Mouse (Mus musculus) MEL (cell line): ENCODE data around the gene Gm7075. TPM values are rescaled to one million over a fixed set of nuclear protein-coding genes. Genes with fewer than 3 reads are reported as not detected.

ENCODE experiments used
- DNase-seq: peaks from one replicate; pipeline ENCODE4 v3.0.0; 2011; ENCODE audit warnings: low read depth, low spot score
- H3K27ac ChIP-seq: 2 replicates; pipeline ENCODE4 v1.5.1; 2012; ENCODE audit warnings: low read depth, mild to moderate bottlenecking, control low read depth, low read length, moderate library complexity; ENCODE audit not compliant: control insufficient read depth
- H3K27me3 ChIP-seq, 2 experiments: fragments of 150-350 bp in 1 of 2; sonication (generic) in 1 of 2; 2 replicates each; pipeline ENCODE4 v1.6.1; 2012; ENCODE audit warnings: low read length in 2 of 2, mild to moderate bottlenecking in 2 of 2, improper control_type of control experiment in 1 of 2, moderate library complexity in 1 of 2; ENCODE audit not compliant: insufficient read depth in 2 of 2, control insufficient read depth in 1 of 2
- H3K36me3 ChIP-seq, 2 experiments: 2 replicates each; pipeline ENCODE4 v1.6.1; 2012 to 2014; ENCODE audit warnings: low read length in 2 of 2, improper control_type of control experiment in 1 of 2, inconsistent platforms in 1 of 2, mild to moderate bottlenecking in 1 of 2; ENCODE audit not compliant: insufficient read depth in 2 of 2, control insufficient read depth in 1 of 2
- H3K4me1 ChIP-seq, 2 experiments: fragments of 150-350 bp in 1 of 2; sonication (generic) in 1 of 2; 2 replicates each; pipeline ENCODE4 v1.6.1; 2012; ENCODE audit warnings: low read length in 2 of 2, improper control_type of control experiment in 1 of 2, mild to moderate bottlenecking in 1 of 2; ENCODE audit not compliant: insufficient read depth in 2 of 2, control insufficient read depth in 1 of 2
- H3K4me3 ChIP-seq, 2 experiments: fragments of 150-350 bp in 1 of 2; sonication (generic) in 1 of 2; 2 replicates each; pipeline ENCODE4 v1.5.1; 2012; ENCODE audit warnings: low read depth in 2 of 2, low read length in 2 of 2, mild to moderate bottlenecking in 2 of 2, moderate library complexity in 2 of 2, control low read depth in 1 of 2, improper control_type of control experiment in 1 of 2; ENCODE audit not compliant: control insufficient read depth in 1 of 2, insufficient read depth in 1 of 2
- H3K79me2 ChIP-seq: 2 replicates; pipeline ENCODE4 v1.6.1; 2012; ENCODE audit warnings: mild to moderate bottlenecking, low read length, moderate library complexity; ENCODE audit not compliant: control insufficient read depth, poor library complexity, insufficient read depth
- H3K9ac ChIP-seq: 2 replicates; pipeline ENCODE4 v1.6.1; 2012; ENCODE audit warnings: low read depth, mild to moderate bottlenecking, control low read depth, low read length, moderate library complexity; ENCODE audit not compliant: control insufficient read depth, poor library complexity, severe bottlenecking
- H3K9me3 ChIP-seq: fragments of 150-350 bp; sonication (generic); replicated peaks from 2 replicates; pipeline ENCODE4 v1.6.1; 2012; ENCODE audit warnings: mild to moderate bottlenecking, low read length, improper control_type of control experiment, moderate library complexity; ENCODE audit not compliant: insufficient read depth
- BHLHE40 ChIP-seq: IDR thresholded peaks from 2 replicates; pipeline ENCODE4 v1.6.1; 2012; ENCODE audit warnings: low read depth, mild to moderate bottlenecking, inconsistent platforms, low read length, improper control_type of control experiment, borderline replicate concordance
- CHD1 ChIP-seq: IDR thresholded peaks from 2 replicates; pipeline ENCODE4 v1.6.1; 2012; ENCODE audit warnings: low read depth, mild to moderate bottlenecking, inconsistent platforms, low read length, improper control_type of control experiment
- CHD2 ChIP-seq: IDR thresholded peaks from 2 replicates; pipeline ENCODE4 v1.6.1; 2011; ENCODE audit warnings: low read length, improper control_type of control experiment
- CTCF ChIP-seq, 3 experiments: IDR thresholded peaks in 2 of 3; conservative IDR thresholded peaks in 1 of 3; 2 replicates each; pipeline ENCODE4 v1.5.1; 2011 to 2012; ENCODE audit warnings: low read length in 3 of 3, low read depth in 2 of 3, mild to moderate bottlenecking in 2 of 3, improper control_type of control experiment in 1 of 3, inconsistent platforms in 1 of 3, mixed read lengths in 1 of 3, moderate library complexity in 1 of 3; ENCODE audit not compliant: control insufficient read depth in 1 of 3, insufficient read depth in 1 of 3, poor library complexity in 1 of 3, severe bottlenecking in 1 of 3
- E2F4 ChIP-seq: IDR thresholded peaks from 2 replicates; pipeline ENCODE4 v1.6.1; 2011; ENCODE audit warnings: low read depth, low read length, improper control_type of control experiment, borderline replicate concordance
- ELF1 ChIP-seq: IDR thresholded peaks from 2 replicates; pipeline ENCODE4 v1.6.1; 2014; ENCODE audit warnings: low read depth, mild to moderate bottlenecking, inconsistent platforms, low read length, improper control_type of control experiment, moderate library complexity
- EP300 ChIP-seq, 2 experiments: IDR thresholded peaks; 2 replicates each; pipeline ENCODE4 v1.6.1; 2011; ENCODE audit warnings: improper control_type of control experiment in 2 of 2, low read length in 2 of 2, low read depth in 1 of 2, mild to moderate bottlenecking in 1 of 2
- ETS1 ChIP-seq: IDR thresholded peaks from 2 replicates; pipeline ENCODE4 v1.6.1; 2012; ENCODE audit warnings: low read depth, mild to moderate bottlenecking, inconsistent platforms, low read length, improper control_type of control experiment, moderate library complexity
- GABPA ChIP-seq: IDR thresholded peaks from 2 replicates; pipeline ENCODE4 v1.6.1; 2012; ENCODE audit warnings: low read depth, mild to moderate bottlenecking, inconsistent platforms, low read length, improper control_type of control experiment, moderate library complexity
- GATA1 ChIP-seq: IDR thresholded peaks from 2 replicates; pipeline ENCODE4 v1.6.1; 2011; ENCODE audit warnings: low read depth, low read length, improper control_type of control experiment
- HCFC1 ChIP-seq: IDR thresholded peaks from 2 replicates; pipeline ENCODE4 v1.6.1; 2012; ENCODE audit warnings: low read depth, mild to moderate bottlenecking, inconsistent platforms, low read length, improper control_type of control experiment, moderate library complexity
- JUND ChIP-seq: IDR thresholded peaks from 2 replicates; pipeline ENCODE4 v1.6.1; 2011; ENCODE audit warnings: low read depth, mild to moderate bottlenecking, improper control_type of control experiment, low read length
- KAT2A ChIP-seq: conservative IDR thresholded peaks from 2 replicates; pipeline ENCODE4 v1.6.1; 2012; ENCODE audit warnings: low read depth, low read length, improper control_type of control experiment, inconsistent platforms
- MAFK ChIP-seq: IDR thresholded peaks from 2 replicates; pipeline ENCODE4 v1.6.1; 2011; ENCODE audit warnings: low read depth, mild to moderate bottlenecking, low read length, improper control_type of control experiment, borderline replicate concordance
- MAZ ChIP-seq: IDR thresholded peaks from 2 replicates; pipeline ENCODE4 v1.6.1; 2012; ENCODE audit warnings: low read depth, mild to moderate bottlenecking, inconsistent platforms, low read length, improper control_type of control experiment
- MEF2A ChIP-seq: IDR thresholded peaks from 2 replicates; pipeline ENCODE4 v1.6.1; 2014; ENCODE audit warnings: low read depth, mild to moderate bottlenecking, inconsistent platforms, low read length, improper control_type of control experiment; ENCODE audit not compliant: poor library complexity, insufficient replicate concordance, severe bottlenecking; ENCODE audit errors: extremely low read depth
- MXI1 ChIP-seq: IDR thresholded peaks from 2 replicates; pipeline ENCODE4 v1.6.1; 2011; ENCODE audit warnings: mild to moderate bottlenecking, low read depth, low read length, improper control_type of control experiment
- MYB ChIP-seq: IDR thresholded peaks from 2 replicates; pipeline ENCODE4 v1.6.1; 2011; ENCODE audit warnings: mild to moderate bottlenecking, low read depth, low read length, improper control_type of control experiment
- MYC ChIP-seq: IDR thresholded peaks from 2 replicates; pipeline ENCODE4 v1.6.1; 2011; ENCODE audit warnings: low read depth, mild to moderate bottlenecking, low read length, improper control_type of control experiment, moderate library complexity
- NELFE ChIP-seq: IDR thresholded peaks from 2 replicates; pipeline ENCODE4 v1.6.1; 2011; ENCODE audit warnings: low read depth, low read length, improper control_type of control experiment
- NRF1 ChIP-seq: IDR thresholded peaks from 2 replicates; pipeline ENCODE4 v1.6.1; 2014; ENCODE audit warnings: low read depth, mild to moderate bottlenecking, inconsistent platforms, low read length, improper control_type of control experiment, moderate library complexity; ENCODE audit not compliant: poor library complexity, insufficient read depth, severe bottlenecking
- POLR2A ChIP-seq, 2 experiments: IDR thresholded peaks; 2 replicates each; pipeline ENCODE4 v1.6.1; 2011 to 2012; ENCODE audit warnings: low read length in 2 of 2, mild to moderate bottlenecking in 2 of 2, control low read depth in 1 of 2, improper control_type of control experiment in 1 of 2, low read depth in 1 of 2, moderate library complexity in 1 of 2; ENCODE audit not compliant: control insufficient read depth in 1 of 2, insufficient read depth in 1 of 2, poor library complexity in 1 of 2
- POLR2AphosphoS2 ChIP-seq: IDR thresholded peaks from 2 replicates; pipeline ENCODE4 v1.6.1; 2011; ENCODE audit warnings: low read length, improper control_type of control experiment
- POLR2AphosphoS5 ChIP-seq: IDR thresholded peaks from 2 replicates; pipeline ENCODE4 v1.6.1; 2012; ENCODE audit warnings: low read depth, borderline replicate concordance, mild to moderate bottlenecking, inconsistent platforms, low read length, moderate library complexity, mixed read lengths
- RAD21 ChIP-seq: IDR thresholded peaks from 2 replicates; pipeline ENCODE4 v1.6.1; 2011; ENCODE audit warnings: mild to moderate bottlenecking, low read depth, low read length, improper control_type of control experiment
- RCOR1 ChIP-seq: IDR thresholded peaks from 2 replicates; pipeline ENCODE4 v1.6.1; 2012; ENCODE audit warnings: low read depth, mild to moderate bottlenecking, inconsistent platforms, low read length, improper control_type of control experiment
- SIN3A ChIP-seq: IDR thresholded peaks from 2 replicates; pipeline ENCODE4 v1.6.1; 2012; ENCODE audit warnings: low read length, improper control_type of control experiment, inconsistent platforms
- SMC3 ChIP-seq: IDR thresholded peaks from 2 replicates; pipeline ENCODE4 v1.6.1; 2011; ENCODE audit warnings: low read depth, low read length, improper control_type of control experiment
- TAL1 ChIP-seq: IDR thresholded peaks from 2 replicates; pipeline ENCODE4 v1.6.1; 2012; ENCODE audit warnings: mild to moderate bottlenecking, inconsistent platforms, low read length, moderate library complexity, mixed read lengths
- TBP ChIP-seq: IDR thresholded peaks from 2 replicates; pipeline ENCODE4 v1.8.0; 2011; ENCODE audit warnings: low read depth, low read length, improper control_type of control experiment
- TCF12 ChIP-seq: IDR thresholded peaks from 2 replicates; pipeline ENCODE4 v1.6.1; 2014; ENCODE audit warnings: low read depth, mild to moderate bottlenecking, inconsistent platforms, low read length, improper control_type of control experiment, moderate library complexity
- UBTF ChIP-seq: IDR thresholded peaks from 2 replicates; pipeline ENCODE4 v1.6.1; 2012; ENCODE audit warnings: low read depth, mild to moderate bottlenecking, inconsistent platforms, low read length, improper control_type of control experiment, moderate library complexity, borderline replicate concordance; ENCODE audit not compliant: insufficient read depth
- USF1 ChIP-seq: IDR thresholded peaks from 2 replicates; pipeline ENCODE4 v1.6.1; 2014; ENCODE audit warnings: low read depth, mild to moderate bottlenecking, inconsistent platforms, low read length, improper control_type of control experiment, moderate library complexity
- USF2 ChIP-seq, 2 experiments: IDR thresholded peaks; 2 replicates each; pipeline ENCODE4 v1.6.1; 2011 to 2012; ENCODE audit warnings: improper control_type of control experiment in 2 of 2, low read length in 2 of 2, borderline replicate concordance in 1 of 2, inconsistent platforms in 1 of 2, low read depth in 1 of 2, mild to moderate bottlenecking in 1 of 2; ENCODE audit not compliant: insufficient read depth in 1 of 2
- ZC3H11A ChIP-seq: IDR thresholded peaks from 2 replicates; pipeline ENCODE4 v1.6.1; 2012; ENCODE audit warnings: low read depth, mild to moderate bottlenecking, inconsistent platforms, low read length, improper control_type of control experiment
- ZKSCAN1 ChIP-seq: IDR thresholded peaks from 2 replicates; pipeline ENCODE4 v1.6.1; 2012; ENCODE audit warnings: low read depth, mild to moderate bottlenecking, inconsistent platforms, low read length, improper control_type of control experiment, moderate library complexity
- ZMIZ1 ChIP-seq: IDR thresholded peaks from 2 replicates; pipeline ENCODE4 v1.6.1; 2012; ENCODE audit warnings: low read depth, mild to moderate bottlenecking, inconsistent platforms, low read length, improper control_type of control experiment, moderate library complexity
- ZNF384 ChIP-seq: IDR thresholded peaks from 2 replicates; pipeline ENCODE4 v1.6.1; 2012; ENCODE audit warnings: low read depth, mild to moderate bottlenecking, inconsistent platforms, low read length, improper control_type of control experiment
- polyA plus RNA-seq, 2 experiments: library from polyadenylated mRNA; stranded (reverse) in 1 of 2; unstranded in 1 of 2; fragments of >175 nt in 1 of 2; fragments of >200 nt in 1 of 2; gene quantifications; 2 replicates each; pipeline versions ENCODE4 v1.2.1 to v1.2.4; 2012; ENCODE audit warnings: low replicate concordance in 2 of 2, low read depth in 1 of 2; ENCODE audit not compliant: insufficient read length in 2 of 2, insufficient read depth in 1 of 2, missing spikeins in 1 of 2
- total RNA-seq: library from RNA; depleted of rRNA; stranded (reverse); fragments of 300-350 nt; gene quantifications from 2 replicates; pipeline ENCODE4 v1.2.3, GENCODE M21; 2012

Gm7075 gene
- total and polyA plus RNA-seq, 3 experiments: not detected

DNA sequence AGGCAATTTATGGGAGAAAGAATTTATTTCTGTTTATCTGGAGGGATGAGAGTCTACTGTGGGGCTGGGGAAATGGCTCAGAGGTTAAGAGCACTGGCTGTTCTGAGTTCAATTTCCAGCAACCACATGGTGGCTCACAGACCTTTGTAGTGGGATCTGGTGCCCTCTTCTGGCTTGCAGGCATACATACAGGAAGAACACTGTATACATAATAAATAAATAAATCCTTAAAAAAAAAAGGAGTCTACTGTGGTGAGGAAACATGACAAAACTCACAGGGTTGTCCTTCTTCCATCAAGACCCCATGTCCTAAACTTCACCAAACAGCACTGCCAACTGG, 2.9 kb upstream of the Gm7075 start:
- no peaks in the 10 kb centered on the region; a peak in 1 of 4 replicates for H3K4me1 ChIP-seq
- DNase-seq: peak; percentile 87
- H3K36me3 ChIP-seq: no peaks in the 10 kb centered on the region
- no peak overlapping the region for H3K9ac ChIP-seq
- H3K79me2 ChIP-seq: no peaks in the 10 kb centered on the region
- H3K4me3 ChIP-seq: no peak overlapping the region
- no peaks in the 10 kb centered on the region for H3K27me3 ChIP-seq
- H3K9me3 ChIP-seq: no peaks in the 10 kb centered on the region
- H3K27ac ChIP-seq: peak overlapping the region; percentile 6; the same call in 1 of the 2 replicates
- peak; percentile 91 for TF ChIP-seq ZNF384
- TF ChIP-seq MAFK: no peak
- no peak for TF ChIP-seq CHD2
- no peak for TF ChIP-seq TBP
- peak; percentile 45 for TF ChIP-seq RAD21
- TF ChIP-seq KAT2A: no peak
- TF ChIP-seq SMC3: peak; percentile 69
- TF ChIP-seq MAZ: no peak
- TF ChIP-seq EP300 (IDR thresholded peaks at IDR 0.05; ENCODE audit: low read depth in 1 of 2, low read length in 2 of 2): no peak
- no peak for TF ChIP-seq POLR2A (IDR thresholded peaks at IDR 0.05; ENCODE audit: control insufficient read depth in 1 of 2, insufficient read depth in 1 of 2, low read depth in 1 of 2, low read length in 2 of 2, poor library complexity in 1 of 2)
- TF ChIP-seq ZMIZ1: no peak
- no peak for TF ChIP-seq CHD1
- TF ChIP-seq MEF2A: no peak
- TF ChIP-seq GABPA: no peak
- TF ChIP-seq ZC3H11A: peak; percentile 55
- TF ChIP-seq CTCF (IDR thresholded peaks at IDR 0.05 in 2 of 3, conservative IDR thresholded peaks at IDR 0.05 in 1 of 3; ENCODE audit: control insufficient read depth in 1 of 3, insufficient read depth in 1 of 3, low read depth in 2 of 3, low read length in 3 of 3, poor library complexity in 1 of 3, severe bottlenecking in 1 of 3): peak; percentile 56 to 89 (median 61)
- no peak for TF ChIP-seq E2F4
- TF ChIP-seq USF2 (IDR thresholded peaks at IDR 0.05; ENCODE audit: borderline replicate concordance in 1 of 2, insufficient read depth in 1 of 2, low read depth in 1 of 2, low read length in 2 of 2): no peak
- 0 out of 2 replicates have a peak, but pooled peaks have one; percentile 3 for TF ChIP-seq USF1
- TF ChIP-seq JUND: no peak
- no peak for TF ChIP-seq UBTF
- TF ChIP-seq ELF1: peak; percentile 70; the same call in 1 of the 2 replicates
- TF ChIP-seq BHLHE40: no peak
- peak; percentile 87 for TF ChIP-seq MYC
- no peak for TF ChIP-seq ZKSCAN1
- TF ChIP-seq HCFC1: peak; percentile 24; the same call in 1 of the 2 replicates
- no peak for TF ChIP-seq TAL1
- TF ChIP-seq MYB: no peak
- no peak for TF ChIP-seq RCOR1
- no peak; the same call in 1 of the 2 replicates for TF ChIP-seq SIN3A
- TF ChIP-seq TCF12: no peak
- no peak for TF ChIP-seq NELFE
- TF ChIP-seq MXI1: peak; percentile 47; the same call in 1 of the 2 replicates
- no peak for TF ChIP-seq POLR2AphosphoS5
- TF ChIP-seq ETS1: no peak
- TF ChIP-seq GATA1: no peak
- no peak for TF ChIP-seq POLR2AphosphoS2
- no peak for TF ChIP-seq NRF1
